Mouse (Mus musculus) stomach, embryonic 16.5 days (tissue): Measurements from ENCODE around the gene Armc5. TPM values are rescaled to one million over a fixed set of nuclear protein-coding genes. Genes with fewer than 3 reads are reported as not detected.

Experiments
- ATAC-seq: fragments of 200-750 bp; cut with Nextera tagmentation; 2 replicates; pipeline ENCODE4 v1.8.0; 2017; ENCODE audit warnings: moderate number of reproducible peaks, moderate TSS enrichment; ENCODE audit not compliant: insufficient read depth, low FRiP score
- H3K27ac ChIP-seq: fragments of 300-500 bp; sonication (generic); 2 replicates; pipeline ENCODE4 v1.5.1; 2014; ENCODE audit warnings: low read length
- H3K27me3 ChIP-seq: fragments of 300-500 bp; sonication (generic); 2 replicates; pipeline ENCODE4 v1.6.1; 2014; ENCODE audit warnings: low read length, control low read depth, mixed read lengths; ENCODE audit not compliant: control insufficient read depth, insufficient read depth
- H3K36me3 ChIP-seq: fragments of 300-500 bp; sonication (generic); 2 replicates; pipeline ENCODE4 v1.6.1; 2014; ENCODE audit warnings: low read length; ENCODE audit not compliant: control insufficient read depth, insufficient read depth
- H3K4me1 ChIP-seq: fragments of 300-500 bp; sonication (generic); 2 replicates; pipeline ENCODE4 v1.6.1; 2014; ENCODE audit warnings: low read length, control low read depth, mixed read lengths; ENCODE audit not compliant: control insufficient read depth, insufficient read depth
- H3K4me2 ChIP-seq: fragments of 300-500 bp; sonication (generic); 2 replicates; pipeline ENCODE4 v1.6.1; 2014; ENCODE audit warnings: low read depth, low read length, mixed read lengths
- H3K4me3 ChIP-seq: fragments of 300-500 bp; sonication (generic); replicated peaks from 2 replicates; pipeline ENCODE4 v1.5.1; 2014; ENCODE audit warnings: mild to moderate bottlenecking, low read length
- H3K9ac ChIP-seq: fragments of 300-500 bp; sonication (generic); 2 replicates; pipeline ENCODE4 v1.6.1; 2014; ENCODE audit warnings: low read length
- H3K9me3 ChIP-seq: fragments of 300-500 bp; sonication (generic); replicated peaks from 2 replicates; pipeline ENCODE4 v1.6.1; 2016; ENCODE audit warnings: low read length, control low read depth; ENCODE audit not compliant: control insufficient read depth
- WGBS: fragments of 180-500 bp; shearing (Covaris S2); extraction: QIAGEN DNeasy Blood & Tissue Kit; methylation state at CpG from one replicate; pipeline ENCODE4 v1.1.7; 2014; 5-methylcytosine and 5-hydroxymethylcytosine counted together
- polyA plus RNA-seq: library from polyadenylated mRNA; unstranded; fragments of >200 nt; fragmentation: Nextera tagmentation; extraction: Ambion mirVana; gene quantifications from 2 replicates; pipeline ENCODE4 v1.2.1, GENCODE M21; 2015

Gene Armc5
- polyA plus RNA-seq, 1 experiment from 2014 or later, result 14.0 TPM

DNA sequence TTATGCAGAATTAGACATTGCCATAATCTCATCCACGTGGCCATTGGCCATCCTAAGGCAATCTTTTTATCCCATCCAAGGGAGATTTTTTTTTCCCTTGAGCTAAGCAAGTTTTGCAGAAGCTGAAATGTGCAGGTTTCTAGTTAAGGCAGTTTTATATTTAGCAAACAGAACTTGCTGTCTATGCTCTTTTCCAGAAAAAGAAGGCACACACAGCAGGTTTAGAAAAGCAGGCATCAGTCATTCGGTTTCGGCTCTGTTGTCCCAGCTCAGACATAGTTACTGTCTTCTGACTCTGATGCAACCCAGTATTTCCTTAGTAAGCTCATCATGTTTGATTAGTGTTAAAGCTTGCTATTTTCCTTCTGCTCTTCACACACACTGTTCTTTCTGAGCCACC lies 16.2 kb upstream of the Armc5 start:
- H3K4me2 ChIP-seq, result no peak overlapping the region
- 87% methylated on average over 3 of the region's 3 CpGs for WGBS
- H3K4me1 ChIP-seq, result no peaks in the 10 kb centered on the region
- H3K36me3 ChIP-seq, result no peaks in the 10 kb centered on the region
- no peak overlapping the region for H3K9ac ChIP-seq
- H3K27ac ChIP-seq, result no peak overlapping the region
- H3K27me3 ChIP-seq, result no peaks in the 10 kb centered on the region
- no peaks in the 10 kb centered on the region for H3K9me3 ChIP-seq
- ATAC-seq, result no peak
- no peak overlapping the region for H3K4me3 ChIP-seq

- no peak for ATAC-seq
- WGBS, result 36% methylated on average over 8 of the region's 8 CpGs
- Histone ChIP-seq H3K4me2 (no peak overlapping the region), H3K9ac (no peak overlapping the region), H3K9me3 (no peaks in the 10 kb centered on the region), H3K4me1 (peaks cover 3% of the 10 kb centered on the region), H3K36me3 (no peaks in the 10 kb centered on the region), H3K4me3 (no peak overlapping the region), H3K27me3 (no peaks in the 10 kb centered on the region), H3K27ac (no peak overlapping the region)
These were observed 5.4 kb upstream of the Armc5 start for GRCm38 (mm10) chr7:128231741-128232140.

GRCm38 (mm10) chr7:128234796-128235195 lies 2.3 kb upstream of the Armc5 start:
- no peak for ATAC-seq
- WGBS, result 74% methylated on average over 2 of the region's 2 CpGs
- Histone ChIP-seq H3K4me1 (peaks cover 5% of the 10 kb centered on the region), H3K4me2 (no peak overlapping the region), H3K4me3 (no peak overlapping the region), H3K36me3 (0 out of 2 replicates have a peak, but pooled peaks cover under 1% of the 10 kb centered on the region), H3K27me3 (no peaks in the 10 kb centered on the region), H3K9me3 (no peaks in the 10 kb centered on the region), H3K27ac (no peak overlapping the region), H3K9ac (no peak overlapping the region)

DNA sequence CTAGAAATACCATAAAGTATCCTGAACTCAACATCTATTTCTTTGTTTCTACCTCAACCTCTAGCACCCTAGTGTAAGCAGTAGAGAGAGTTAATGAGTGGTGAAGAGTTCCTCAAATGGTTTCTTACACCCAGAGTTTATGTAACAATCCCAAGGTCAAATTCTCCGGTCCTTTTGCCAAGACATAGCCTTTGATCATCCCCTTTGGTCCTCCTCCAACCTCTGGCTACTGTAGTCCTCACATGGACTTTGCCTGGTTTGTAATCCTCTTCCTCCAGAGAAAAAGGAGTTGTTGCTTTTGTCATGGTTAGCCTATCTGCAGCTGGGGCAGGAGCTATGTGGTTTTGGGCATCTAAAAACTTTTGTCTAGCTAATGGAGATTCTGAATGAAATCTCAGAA lies 1.7 kb upstream of the Armc5 start:
- 0 out of 2 replicates have a peak, but pooled peaks cover 7% of the 10 kb centered on the region for H3K36me3 ChIP-seq
- H3K27ac ChIP-seq, result no peak overlapping the region
- no peak overlapping the region for H3K9ac ChIP-seq
- peaks cover 5% of the 10 kb centered on the region for H3K4me1 ChIP-seq
- H3K4me3 ChIP-seq, result no peak overlapping the region
- no peaks in the 10 kb centered on the region for H3K27me3 ChIP-seq
- H3K4me2 ChIP-seq, result no peak overlapping the region
- WGBS, result 66% methylated on average over 1 of the region's 1 CpGs
- no peak for ATAC-seq
- H3K9me3 ChIP-seq, result no peaks in the 10 kb centered on the region

GRCm38 (mm10) chr7:128236426-128236825 lies 716 bp upstream of the Armc5 start:
- Histone ChIP-seq H3K9me3 (no peaks in the 10 kb centered on the region), H3K36me3 (0 out of 2 replicates have a peak, but pooled peaks cover 11% of the 10 kb centered on the region), H3K9ac (peak overlapping the region; percentile 91), H3K27ac (peak overlapping the region; percentile 99; the same call in 1 of the 2 replicates), H3K4me3 (no peak overlapping the region; the same call in 1 of the 2 replicates), H3K4me1 (peaks cover 5% of the 10 kb centered on the region), H3K27me3 (no peaks in the 10 kb centered on the region), H3K4me2 (0 out of 2 replicates have a peak overlapping the region, but pooled peaks have one; percentile 57)
- WGBS, result 93% methylated on average over 13 of the region's 13 CpGs
- no peak for ATAC-seq

- H3K9me3 ChIP-seq, result no peaks in the 10 kb centered on the region
- peaks cover 5% of the 10 kb centered on the region for H3K4me1 ChIP-seq
- H3K4me2 ChIP-seq, result peak overlapping the region; percentile 57
- peak overlapping the region; percentile 91 for H3K9ac ChIP-seq
- peak overlapping the region; percentile 72 for H3K4me3 ChIP-seq
- H3K27me3 ChIP-seq, result no peaks in the 10 kb centered on the region
- 0% methylated on average over 25 of the region's 25 CpGs for WGBS
- ATAC-seq, result no peak
- H3K36me3 ChIP-seq, result 0 out of 2 replicates have a peak, but pooled peaks cover 11% of the 10 kb centered on the region
- peak overlapping the region; percentile 99 for H3K27ac ChIP-seq
These were observed 418 bp downstream of the Armc5 start for GRCm38 (mm10) chr7:128237593-128237926.

DNA sequence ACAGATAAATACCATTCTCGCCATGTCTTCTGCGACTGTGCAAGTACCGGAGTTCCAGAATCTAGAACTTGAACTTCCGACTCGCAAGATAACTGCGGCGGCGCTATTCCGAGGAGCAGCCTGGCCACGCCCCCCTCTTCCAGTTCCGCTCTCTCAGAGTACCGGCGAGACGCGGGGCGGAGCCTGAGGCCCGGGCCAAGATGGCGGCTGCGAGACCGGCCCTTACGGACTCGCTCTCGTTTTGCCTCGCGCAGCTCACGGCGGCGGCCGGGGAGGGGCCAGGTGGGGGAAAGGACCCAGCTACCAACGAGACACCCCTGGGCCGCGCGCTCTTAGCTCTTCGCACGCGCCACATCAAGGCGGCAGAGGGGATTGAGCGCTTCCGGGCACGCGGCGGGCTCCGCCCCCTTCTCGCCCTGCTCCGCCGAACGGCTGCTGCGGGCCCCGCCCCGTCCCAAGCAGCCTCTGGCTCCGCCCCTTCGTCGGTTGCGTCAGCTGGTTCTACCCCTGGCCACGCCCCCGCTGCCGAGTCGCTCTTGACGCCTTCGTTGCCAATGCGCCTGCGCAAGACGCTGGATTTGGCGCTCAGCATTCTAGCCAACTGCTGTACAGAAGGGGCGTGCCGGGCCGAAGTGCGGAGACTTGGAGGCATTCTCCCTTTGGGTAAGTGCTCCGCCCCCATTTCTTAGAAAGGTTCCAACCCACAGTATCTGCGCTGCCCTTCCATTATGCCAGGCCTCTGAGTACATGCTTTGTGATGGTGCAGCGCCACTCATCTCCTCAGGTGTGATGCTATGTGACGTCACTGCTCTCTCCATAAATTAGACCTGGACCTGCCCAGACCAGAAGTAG lies 1.0 kb downstream of the Armc5 start, which contains the start of gene 9130023H24Rik:
9130023H24Rik (minus strand) TSS at position 105 of the 852 bp plus-strand sequence.
- Histone ChIP-seq H3K36me3 (0 out of 2 replicates have a peak, but pooled peaks cover 12% of the 10 kb centered on the region), H3K9ac (peak within 1 kb of the TSS; percentile 91), H3K4me2 (peak within 1 kb of the TSS; percentile 86), H3K27ac (peak within 1 kb of the TSS; percentile 99), H3K4me3 (peak within 1 kb of the TSS; percentile 72), H3K27me3 (no peaks in the 10 kb centered on the region), H3K4me1 (peaks cover 5% of the 10 kb centered on the region), H3K9me3 (no peaks in the 10 kb centered on the region)
- peak; percentile 89 for ATAC-seq
- WGBS, result under 1% methylated on average over 72 of the region's 72 CpGs

DNA sequence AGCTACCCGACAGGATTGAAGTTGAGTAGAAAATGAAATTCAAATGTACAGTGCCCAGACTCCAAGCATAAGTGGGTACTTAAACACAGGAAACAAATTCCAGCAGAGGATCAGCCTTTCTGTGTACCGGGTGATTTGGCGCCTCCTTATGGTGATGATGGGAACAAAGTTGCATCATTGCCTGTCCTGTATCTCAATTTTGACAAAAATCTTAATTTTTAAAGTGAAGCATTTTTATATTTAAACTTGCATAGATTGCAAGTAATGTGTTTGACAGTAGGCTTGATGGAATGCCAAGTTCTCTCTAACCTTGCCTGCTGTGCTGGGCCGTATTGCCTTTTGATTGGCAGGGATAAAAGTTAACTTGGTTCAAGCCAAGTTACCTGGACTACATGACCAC lies 1.8 kb downstream of the Armc5 start:
- Histone ChIP-seq H3K36me3 (0 out of 2 replicates have a peak, but pooled peaks cover 14% of the 10 kb centered on the region), H3K9me3 (no peaks in the 10 kb centered on the region), H3K27me3 (no peaks in the 10 kb centered on the region), H3K4me3 (peak overlapping the region; percentile 72), H3K27ac (peak overlapping the region; percentile 92), H3K4me1 (peaks cover 5% of the 10 kb centered on the region), H3K4me2 (peak overlapping the region; percentile 86), H3K9ac (peak overlapping the region; percentile 66)
- 24% methylated on average over 4 of the region's 4 CpGs for WGBS
- ATAC-seq, result no peak

DNA sequence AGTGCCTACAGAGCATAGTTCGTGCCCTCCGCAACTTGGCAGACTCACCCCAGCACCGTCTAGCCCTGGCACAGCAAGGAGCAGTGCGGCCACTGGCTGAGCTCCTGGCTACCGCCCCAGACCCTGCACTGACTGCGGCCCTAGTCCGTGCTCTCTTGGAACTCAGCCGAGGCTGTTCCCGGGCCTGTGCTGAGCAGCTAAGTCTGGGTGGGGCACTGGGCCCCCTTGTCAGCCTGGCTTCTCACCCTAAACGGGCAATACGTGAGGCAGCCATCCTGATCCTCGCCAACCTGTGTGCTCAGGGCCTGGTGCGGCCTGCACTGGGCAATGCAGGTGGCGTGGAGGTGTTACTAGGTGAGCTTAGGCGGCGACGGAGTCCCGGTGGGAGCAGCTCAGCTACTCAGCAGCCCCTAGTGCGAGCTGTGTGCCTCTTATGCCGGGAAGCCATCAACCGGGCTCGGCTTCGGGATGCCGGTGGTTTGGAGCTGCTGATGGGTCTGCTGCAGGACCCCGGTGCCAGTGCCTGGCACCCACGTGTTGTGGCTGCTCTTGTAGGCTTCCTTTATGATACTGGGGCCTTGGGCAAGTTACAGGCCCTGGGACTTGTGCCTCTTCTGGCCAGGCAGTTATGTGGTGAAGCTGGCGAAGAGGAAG lies 3.1 kb downstream of the Armc5 start:
- Histone ChIP-seq H3K4me1 (peaks cover 5% of the 10 kb centered on the region), H3K9ac (peak overlapping the region; percentile 43; the same call in 1 of the 2 replicates), H3K36me3 (peaks cover 21% of the 10 kb centered on the region), H3K27me3 (no peaks in the 10 kb centered on the region), H3K27ac (no peak overlapping the region), H3K9me3 (no peaks in the 10 kb centered on the region), H3K4me3 (no peak overlapping the region), H3K4me2 (no peak overlapping the region)
- WGBS, result 94% methylated on average over 27 of the region's 27 CpGs
- no peak for ATAC-seq
